Mouse (Mus musculus) spleen, adult 2 months (tissue): ENCODE data around the gene Hsd17b3.

Source experiments
- CTCF ChIP-seq: fragments of 200-500 bp; IDR thresholded peaks from 2 replicates; pipeline ENCODE4 v1.5.1; 2011; ENCODE audit warnings: mild to moderate bottlenecking, inconsistent platforms; ENCODE audit not compliant: insufficient read depth, insufficient read length, insufficient replicate concordance; ENCODE audit errors: extremely low read depth
- POLR2A ChIP-seq: fragments of 200-500 bp; IDR thresholded peaks from 2 replicates; pipeline ENCODE4 v1.6.1; 2011; ENCODE audit warnings: low read depth, low read length, inconsistent platforms

GRCm38 (mm10) chr13:64089130-64089529 lies at the start of gene Hsd17b3:
- TF ChIP-seq CTCF (no peak), POLR2A (no peak)
